Mouse (Mus musculus): ENCODE measurements at regions not wholly inside any gene's neighbourhood (a gene's known extent, or its start where the extent isn't known, plus 50 kb on each side); places are given as distances from the start of the nearest gene placed in this dataset.
A peak's percentile ranks its signal among the peaks of the same experiment; 100 is the strongest.

- TF ChIP-seq EP300 (IDR thresholded peaks at IDR 0.05; ENCODE audit: low read depth) = no peak
- TF ChIP-seq CTCF (IDR thresholded peaks at IDR 0.05; ENCODE audit: low read depth) = peak; percentile 63
These were observed 1824.8 kb downstream of the AI429214 start for GRCm38 (mm10) chr8:38818163-38818562.

Data from liver, postnatal 0 days (tissue).